Mouse (Mus musculus) hindbrain, embryonic 13.5 days (tissue): Measurements from ENCODE around the gene Rtp2. TPM values are rescaled to one million over a fixed set of nuclear protein-coding genes. Genes with fewer than 3 reads are reported as not detected.

Experiments used
- ATAC-seq: fragments of 200-750 bp; cut with Nextera tagmentation; 2 replicates; pipeline ENCODE4 v1.8.0; 2017; ENCODE audit warnings: moderate TSS enrichment; ENCODE audit not compliant: low FRiP score
- H3K27ac ChIP-seq: fragments of 300-500 bp; sonication (generic); 2 replicates; pipeline ENCODE4 v1.5.1; 2015; ENCODE audit warnings: inconsistent platforms, mild to moderate bottlenecking, moderate library complexity
- H3K27me3 ChIP-seq: fragments of 300-500 bp; sonication (generic); 2 replicates; pipeline ENCODE4 v1.6.1; 2015; ENCODE audit warnings: mild to moderate bottlenecking, inconsistent platforms
- H3K36me3 ChIP-seq: fragments of 300-500 bp; sonication (generic); 2 replicates; pipeline ENCODE4 v1.6.1; 2015; ENCODE audit warnings: mild to moderate bottlenecking, inconsistent platforms
- H3K4me1 ChIP-seq: fragments of 300-500 bp; sonication (generic); replicated peaks from 2 replicates; pipeline ENCODE4 v1.6.1; 2015; ENCODE audit warnings: inconsistent platforms
- H3K4me2 ChIP-seq: fragments of 300-500 bp; sonication (generic); 2 replicates; pipeline ENCODE4 v1.6.1; 2015; ENCODE audit warnings: inconsistent platforms, mild to moderate bottlenecking, moderate library complexity
- H3K4me3 ChIP-seq: fragments of 300-500 bp; sonication (generic); 2 replicates; pipeline ENCODE4 v1.5.1; 2015; ENCODE audit warnings: mild to moderate bottlenecking, inconsistent platforms
- H3K9ac ChIP-seq: fragments of 300-500 bp; sonication (generic); 2 replicates; pipeline ENCODE4 v1.6.1; 2015; ENCODE audit warnings: mild to moderate bottlenecking, inconsistent platforms
- H3K9me3 ChIP-seq: fragments of 300-500 bp; sonication (generic); 2 replicates; pipeline ENCODE4 v1.6.1; 2016; ENCODE audit warnings: inconsistent platforms
- WGBS: fragments of 180-500 bp; shearing (Covaris S2); methylation state at CpG from one replicate; pipeline ENCODE4 v1.1.7; 2015; 5-methylcytosine and 5-hydroxymethylcytosine counted together
- polyA plus RNA-seq: library from polyadenylated mRNA; unstranded; fragments of >200 nt; fragmentation: Nextera tagmentation; extraction: Ambion mirVana; gene quantifications from 2 replicates; pipeline ENCODE4 v1.2.1, GENCODE M21; 2015

Rtp2 gene
- polyA plus RNA-seq, result not detected in 2 replicates

DNA sequence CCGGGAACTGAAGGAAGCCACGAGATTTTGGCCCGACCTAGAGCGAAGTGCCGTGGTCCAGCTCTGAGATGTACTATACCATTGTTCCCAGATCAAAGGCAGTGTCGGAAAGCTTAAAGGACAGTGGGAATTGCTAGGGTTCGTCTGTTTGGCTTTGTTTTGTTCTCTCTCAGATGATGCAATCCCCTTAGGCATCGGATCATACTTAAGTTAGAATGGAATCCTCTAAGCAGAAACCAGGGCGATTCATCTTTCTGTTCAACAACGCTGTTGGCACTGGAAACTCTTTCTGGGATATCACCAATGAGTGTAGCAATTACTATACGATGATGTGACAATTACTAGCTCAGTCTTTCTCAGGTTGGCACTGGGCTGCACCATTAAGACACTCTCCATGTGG, at the start of gene Rtp2:
Gene Rtp2, minus strand, starts transcription at position 101 of the 400 bp plus-strand sequence.
- 78% methylated on average over 11 of the region's 11 CpGs for WGBS
- Histone ChIP-seq H3K4me2 (no peak within 1 kb of the TSS), H3K4me1 (no peaks in the 10 kb centered on the region), H3K27ac (no peak within 1 kb of the TSS), H3K27me3 (no peaks in the 10 kb centered on the region), H3K36me3 (no peaks in the 10 kb centered on the region), H3K9me3 (no peaks in the 10 kb centered on the region), H3K4me3 (no peak within 1 kb of the TSS), H3K9ac (no peak within 1 kb of the TSS)
- no peak for ATAC-seq

DNA sequence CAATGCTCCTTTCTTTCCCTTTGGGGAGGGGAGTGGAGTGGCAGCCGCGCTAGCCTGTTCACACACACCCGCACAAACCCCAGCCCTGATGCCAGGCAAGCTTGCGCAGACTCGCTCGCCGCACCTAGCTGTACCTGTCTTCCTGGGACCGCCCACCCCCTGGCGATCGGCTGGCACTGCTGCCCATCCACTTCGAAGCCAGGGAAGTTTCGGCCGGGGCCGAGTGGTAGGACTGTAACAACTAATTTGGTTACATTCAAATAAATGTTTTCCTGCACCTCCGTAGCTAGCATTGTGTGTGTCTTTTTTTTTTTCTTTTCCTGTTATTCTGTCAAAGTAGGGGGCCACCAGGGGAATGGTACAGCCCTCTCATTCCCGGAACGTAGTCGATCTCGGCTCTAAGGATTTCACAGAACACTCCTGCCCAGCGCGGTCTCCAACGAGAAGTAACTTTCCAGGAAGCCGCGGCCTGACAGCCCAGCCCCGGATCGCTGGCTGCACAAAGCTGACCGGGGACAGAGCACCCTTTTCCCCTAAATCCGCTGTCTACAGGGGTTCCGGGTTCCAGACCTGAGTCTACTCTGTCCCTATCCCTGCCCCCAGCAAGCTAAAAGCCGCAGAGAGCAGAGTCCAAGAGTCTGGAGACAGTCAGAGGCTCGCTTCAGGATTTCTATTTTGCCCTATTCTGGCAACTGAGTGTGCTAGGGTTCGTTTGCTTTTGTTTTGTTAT, 49.0 kb upstream of the Rtp2 start:
- Histone ChIP-seq H3K27ac (no peak overlapping the region), H3K27me3 (peaks cover 61% of the 10 kb centered on the region), H3K9me3 (no peaks in the 10 kb centered on the region), H3K4me3 (peak overlapping the region; percentile 38), H3K9ac (peak overlapping the region; percentile 46), H3K4me2 (peak overlapping the region; percentile 67), H3K36me3 (no peaks in the 10 kb centered on the region), H3K4me1 (peaks cover 43% of the 10 kb centered on the region)
- no peak for ATAC-seq
- WGBS, result 1% methylated on average over 32 of the region's 32 CpGs

DNA sequence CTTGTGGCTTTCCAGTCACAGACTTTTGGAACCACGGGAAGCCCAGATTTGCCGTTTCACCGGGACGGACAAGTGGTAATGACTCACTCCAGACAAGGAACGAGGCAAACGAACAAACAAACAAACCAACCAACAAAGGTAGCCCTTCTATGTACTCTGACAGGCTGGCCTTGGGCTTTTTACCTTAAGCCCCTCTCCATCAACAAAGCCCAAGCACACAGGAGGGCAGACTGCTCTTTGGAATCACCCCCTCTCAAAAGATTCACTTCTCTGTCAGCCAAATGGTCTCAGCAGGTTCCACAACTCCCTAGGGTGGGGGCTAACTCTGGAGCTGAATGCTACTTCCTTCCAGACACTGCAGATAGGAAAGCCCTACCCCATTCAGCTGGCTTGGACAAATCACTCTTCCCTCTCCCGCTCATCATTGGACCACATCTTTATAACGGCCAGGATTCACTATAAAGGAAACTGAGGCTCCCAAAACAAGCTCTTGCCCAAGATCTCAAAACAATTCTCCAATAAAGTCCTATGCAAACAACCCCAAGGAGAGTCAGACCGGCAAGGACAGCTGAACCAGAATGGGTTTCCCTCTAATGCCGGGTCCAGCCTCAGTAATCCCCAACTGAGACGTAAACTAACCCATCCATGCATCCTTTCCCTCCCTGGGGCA, 48.1 kb upstream of the Rtp2 start:
- peaks cover 53% of the 10 kb centered on the region for H3K27me3 ChIP-seq
- H3K9ac ChIP-seq, result 0 out of 2 replicates have a peak overlapping the region, but pooled peaks have one; percentile 46
- no peak for ATAC-seq

DNA sequence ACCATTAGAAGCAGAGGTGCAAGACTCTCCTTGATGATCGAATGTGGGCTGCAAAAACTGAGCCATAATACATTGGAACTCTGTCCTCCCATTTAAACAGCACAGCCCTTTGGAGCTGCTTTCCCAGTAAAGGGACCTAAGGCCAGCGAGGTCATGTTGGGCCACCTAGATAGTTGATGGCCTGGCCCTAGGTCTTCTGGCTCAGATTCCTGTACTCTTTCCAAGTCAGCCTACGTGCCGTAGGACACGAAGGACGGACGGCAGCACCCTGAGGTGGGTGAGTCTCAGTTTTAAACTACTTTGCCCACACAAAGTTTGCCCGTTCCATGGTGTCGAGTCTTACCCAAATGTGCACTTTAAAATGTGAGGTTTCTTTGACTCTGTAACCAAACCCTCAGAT, 47.3 kb upstream of the Rtp2 start:
- no peaks in the 10 kb centered on the region for H3K9me3 ChIP-seq
- H3K4me3 ChIP-seq, result no peak overlapping the region
- H3K27me3 ChIP-seq, result peaks cover 45% of the 10 kb centered on the region
- peaks cover 36% of the 10 kb centered on the region for H3K4me1 ChIP-seq
- H3K9ac ChIP-seq, result no peak overlapping the region
- H3K27ac ChIP-seq, result no peak overlapping the region
- 87% methylated on average over 9 of the region's 9 CpGs for WGBS
- H3K4me2 ChIP-seq, result no peak overlapping the region
- H3K36me3 ChIP-seq, result no peaks in the 10 kb centered on the region
- ATAC-seq, result no peak

More for the DNA sequence above, 48.1 kb upstream of the Rtp2 start:
- H3K4me3 ChIP-seq, result peak overlapping the region; percentile 38
- no peaks in the 10 kb centered on the region for H3K9me3 ChIP-seq
- H3K4me2 ChIP-seq, result peak overlapping the region; percentile 67
- no peak overlapping the region for H3K27ac ChIP-seq
- WGBS, result 4% methylated on average over 11 of the region's 11 CpGs
- H3K36me3 ChIP-seq, result no peaks in the 10 kb centered on the region
- peaks cover 43% of the 10 kb centered on the region for H3K4me1 ChIP-seq

DNA sequence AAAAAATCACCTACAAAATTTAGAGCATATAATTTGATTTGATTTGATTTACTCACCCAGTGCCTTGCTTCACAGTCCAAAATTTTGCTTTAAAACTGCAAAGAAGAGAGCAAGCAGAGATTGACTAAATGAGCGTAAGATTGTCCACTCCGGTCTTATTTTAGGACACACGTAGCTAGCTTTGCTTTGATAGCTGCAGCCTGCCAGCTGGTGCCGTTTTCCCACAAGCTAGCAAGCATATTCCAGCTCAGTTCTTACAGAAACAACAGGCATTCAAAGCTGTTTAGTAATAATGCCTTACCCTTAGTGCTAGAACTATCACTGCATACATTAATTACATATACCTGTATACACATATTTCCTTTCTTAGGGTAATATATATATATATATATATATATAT, 46.3 kb upstream of the Rtp2 start:
- 86% methylated on average over 4 of the region's 4 CpGs for WGBS

DNA sequence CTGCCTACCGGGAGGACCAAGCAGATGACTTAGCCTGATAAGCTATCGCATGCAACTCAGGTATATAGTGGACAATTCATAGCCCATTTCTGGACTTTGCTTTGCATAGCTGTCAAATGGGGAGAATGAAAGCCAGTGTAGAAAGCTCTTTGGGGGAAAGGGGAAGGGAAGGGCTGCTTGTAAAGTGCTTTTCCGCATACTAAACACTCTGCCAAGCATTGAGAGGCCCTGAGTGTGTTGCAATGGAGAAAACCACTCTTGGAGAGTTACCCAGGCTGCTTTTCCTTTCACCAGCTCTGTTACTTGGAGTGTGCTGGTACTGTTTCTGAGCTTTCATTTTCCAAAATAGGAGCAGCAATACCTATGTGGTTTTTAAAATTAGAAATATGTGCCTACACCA, 45.5 kb upstream of the Rtp2 start:
- Histone ChIP-seq H3K27me3 (peaks cover 40% of the 10 kb centered on the region), H3K9me3 (no peaks in the 10 kb centered on the region), H3K9ac (no peak overlapping the region), H3K4me2 (no peak overlapping the region), H3K36me3 (no peaks in the 10 kb centered on the region), H3K4me3 (no peak overlapping the region), H3K27ac (no peak overlapping the region), H3K4me1 (peaks cover 27% of the 10 kb centered on the region)
- WGBS, result 86% methylated on average over 3 of the region's 3 CpGs
- no peak for ATAC-seq

More for the DNA sequence above, 46.3 kb upstream of the Rtp2 start:
- Histone ChIP-seq H3K9ac (no peak overlapping the region), H3K36me3 (no peaks in the 10 kb centered on the region), H3K27ac (no peak overlapping the region), H3K9me3 (no peaks in the 10 kb centered on the region), H3K4me1 (peaks cover 30% of the 10 kb centered on the region), H3K27me3 (peaks cover 40% of the 10 kb centered on the region), H3K4me2 (no peak overlapping the region), H3K4me3 (no peak overlapping the region)
- no peak for ATAC-seq

DNA sequence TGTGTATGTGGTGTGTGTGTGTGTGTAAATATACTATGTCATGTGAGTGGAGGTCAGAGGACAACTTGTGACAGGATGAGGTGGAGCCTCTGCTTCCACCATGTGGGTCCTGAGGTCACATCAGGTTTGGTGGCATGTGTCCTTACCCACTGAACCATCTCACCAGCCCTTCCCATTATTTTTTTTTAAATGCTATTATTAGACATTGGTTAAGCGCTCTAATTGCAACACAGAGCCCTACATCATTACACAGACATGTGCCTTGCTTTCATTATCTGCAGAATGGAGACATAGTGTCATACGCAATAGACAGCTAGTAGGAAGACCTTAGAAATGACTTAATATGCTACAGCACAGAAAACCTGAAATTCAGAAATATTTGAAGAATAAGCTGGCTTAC, 44.0 kb upstream of the Rtp2 start:
- Histone ChIP-seq H3K4me3 (no peak overlapping the region), H3K4me1 (peaks cover 12% of the 10 kb centered on the region), H3K36me3 (no peaks in the 10 kb centered on the region), H3K4me2 (no peak overlapping the region), H3K9ac (no peak overlapping the region), H3K27me3 (peaks cover 30% of the 10 kb centered on the region), H3K9me3 (no peaks in the 10 kb centered on the region), H3K27ac (no peak overlapping the region)
- ATAC-seq, result no peak
- WGBS, result 91% methylated on average over 2 of the region's 2 CpGs

DNA sequence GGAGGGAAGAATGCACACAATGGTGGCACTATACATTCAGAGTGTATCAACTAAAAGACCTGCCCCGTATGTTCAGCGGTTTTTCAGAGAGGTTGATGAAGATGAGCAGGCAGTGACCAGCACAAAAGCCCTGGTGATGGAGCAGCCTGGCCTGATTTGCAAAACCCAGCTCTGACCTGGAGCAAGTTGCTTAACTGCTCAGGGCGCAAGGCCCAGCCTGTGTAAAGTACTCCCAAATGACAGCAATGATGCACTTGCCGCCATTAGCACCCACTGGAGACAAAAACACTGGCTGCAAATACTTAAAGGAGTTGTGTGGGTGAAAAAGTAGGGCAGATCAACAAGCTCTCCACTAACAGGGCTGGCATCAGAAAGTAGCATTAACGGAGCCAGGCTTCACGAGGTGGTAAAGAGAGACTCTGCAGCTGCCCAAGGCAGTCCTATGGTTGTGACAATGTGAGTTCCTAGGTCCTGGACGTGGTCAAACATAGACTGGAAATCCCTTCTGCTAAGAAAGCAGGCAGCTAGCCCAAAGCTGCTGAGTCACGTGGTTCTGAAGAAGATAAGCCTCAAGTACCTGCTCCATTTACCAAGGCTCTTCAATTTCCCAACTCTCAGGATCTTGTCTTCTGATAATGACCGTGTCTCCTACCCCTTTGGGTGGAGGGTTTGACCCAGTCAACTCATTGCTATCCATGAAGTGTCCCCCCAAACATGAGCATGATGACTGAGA, 41.6 kb upstream of the Rtp2 start:
- Histone ChIP-seq H3K27ac (no peak overlapping the region), H3K4me2 (no peak overlapping the region), H3K9me3 (no peaks in the 10 kb centered on the region; the same call in 1 of the 2 replicates), H3K36me3 (no peaks in the 10 kb centered on the region), H3K27me3 (0 out of 2 replicates have a peak, but pooled peaks cover 6% of the 10 kb centered on the region), H3K4me1 (no peaks in the 10 kb centered on the region), H3K4me3 (no peak overlapping the region), H3K9ac (no peak overlapping the region)
- WGBS, result 90% methylated on average over 9 of the region's 9 CpGs
- ATAC-seq, result no peak

DNA sequence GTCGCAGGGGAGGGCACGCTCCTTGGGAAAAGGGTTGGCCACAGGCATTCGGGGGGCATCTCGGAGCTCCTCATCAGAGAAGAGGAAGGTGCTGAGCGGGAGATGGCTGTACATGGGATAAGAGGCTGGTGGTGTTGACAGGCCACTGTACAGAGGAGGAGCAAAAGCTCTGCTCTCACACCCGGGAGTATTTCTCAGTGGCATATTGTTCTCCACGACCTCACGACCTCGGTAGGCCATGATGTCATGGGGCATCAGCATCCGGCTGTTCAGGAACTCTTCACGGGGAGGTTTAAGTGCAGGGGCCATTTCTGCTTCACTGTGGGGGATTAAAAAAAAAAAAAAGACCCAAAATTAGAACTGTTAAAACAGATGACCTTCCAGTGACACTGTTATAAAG, 40.7 kb upstream of the Rtp2 start:
- H3K27ac ChIP-seq, result no peak overlapping the region
- no peak overlapping the region for H3K4me3 ChIP-seq
- H3K9me3 ChIP-seq, result no peaks in the 10 kb centered on the region; the same call in 1 of the 2 replicates
- no peak overlapping the region for H3K9ac ChIP-seq
- no peak overlapping the region for H3K4me2 ChIP-seq
- H3K27me3 ChIP-seq, result 0 out of 2 replicates have a peak, but pooled peaks cover 6% of the 10 kb centered on the region
- ATAC-seq, result no peak
- H3K4me1 ChIP-seq, result no peaks in the 10 kb centered on the region
- WGBS, result 75% methylated on average over 11 of the region's 11 CpGs
- H3K36me3 ChIP-seq, result no peaks in the 10 kb centered on the region

DNA sequence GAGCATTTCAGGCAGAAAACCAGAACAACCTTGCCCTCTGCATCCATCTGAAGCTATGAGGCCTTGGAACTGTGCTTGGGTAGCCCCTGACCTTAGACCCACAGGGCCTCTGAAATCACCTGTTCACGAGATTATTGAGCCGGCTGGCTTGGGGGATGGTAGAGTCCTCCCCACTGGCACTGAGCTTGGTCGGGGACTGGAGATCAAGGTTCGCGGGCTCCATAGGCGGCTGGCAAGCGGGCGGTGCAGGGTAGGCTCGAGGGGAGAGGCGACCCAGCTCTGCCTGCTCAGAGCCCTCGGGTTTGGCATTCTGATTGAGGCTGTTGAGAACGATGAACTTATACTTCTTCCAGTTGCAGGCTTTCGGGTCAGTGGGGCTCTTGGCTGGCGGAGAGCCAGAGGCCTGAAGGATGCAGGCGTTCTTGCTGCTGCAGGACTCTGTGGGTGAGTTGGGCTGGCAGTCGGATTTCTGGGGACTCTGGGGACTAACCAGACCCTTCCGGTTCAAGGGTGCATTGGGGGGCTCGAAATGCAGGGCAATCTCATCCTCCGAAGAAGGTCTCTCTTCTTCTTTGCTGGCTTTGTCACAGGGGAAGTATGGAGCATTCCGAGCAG, 40.0 kb upstream of the Rtp2 start:
- H3K4me1 ChIP-seq, result no peaks in the 10 kb centered on the region
- H3K4me3 ChIP-seq, result no peak overlapping the region
- no peak overlapping the region for H3K27ac ChIP-seq
- H3K27me3 ChIP-seq, result 0 out of 2 replicates have a peak, but pooled peaks cover under 1% of the 10 kb centered on the region
- no peaks in the 10 kb centered on the region; the same call in 1 of the 2 replicates for H3K9me3 ChIP-seq
- no peak overlapping the region for H3K9ac ChIP-seq
- ATAC-seq, result no peak
- 82% methylated on average over 20 of the region's 20 CpGs for WGBS
- no peak overlapping the region for H3K4me2 ChIP-seq
- no peaks in the 10 kb centered on the region for H3K36me3 ChIP-seq

DNA sequence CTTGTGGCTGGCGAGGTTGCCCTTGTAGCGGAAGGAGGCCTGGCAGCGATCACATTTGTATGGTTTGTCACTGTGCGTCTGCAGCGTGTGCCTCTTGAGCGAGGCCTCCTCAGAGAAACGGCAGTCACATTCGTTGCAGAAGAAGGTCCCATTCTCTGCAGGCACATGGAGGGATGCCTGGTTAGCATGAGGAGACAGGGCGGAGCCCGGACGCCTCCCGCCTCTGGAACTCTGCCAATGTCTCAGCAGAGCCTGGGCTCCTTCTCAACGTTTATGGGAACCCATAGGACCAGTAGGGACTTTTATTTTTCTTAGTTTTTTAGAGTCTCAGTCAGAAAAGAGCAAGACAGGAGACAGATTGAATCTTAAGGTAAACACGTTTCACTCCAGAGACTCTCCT, 37.7 kb upstream of the Rtp2 start:
- Histone ChIP-seq H3K4me2 (no peak overlapping the region), H3K9ac (no peak overlapping the region), H3K27me3 (no peaks in the 10 kb centered on the region), H3K4me1 (no peaks in the 10 kb centered on the region), H3K36me3 (no peaks in the 10 kb centered on the region), H3K4me3 (no peak overlapping the region), H3K9me3 (no peaks in the 10 kb centered on the region; the same call in 1 of the 2 replicates), H3K27ac (no peak overlapping the region)
- no peak for ATAC-seq
- WGBS, result 81% methylated on average over 14 of the region's 14 CpGs

DNA sequence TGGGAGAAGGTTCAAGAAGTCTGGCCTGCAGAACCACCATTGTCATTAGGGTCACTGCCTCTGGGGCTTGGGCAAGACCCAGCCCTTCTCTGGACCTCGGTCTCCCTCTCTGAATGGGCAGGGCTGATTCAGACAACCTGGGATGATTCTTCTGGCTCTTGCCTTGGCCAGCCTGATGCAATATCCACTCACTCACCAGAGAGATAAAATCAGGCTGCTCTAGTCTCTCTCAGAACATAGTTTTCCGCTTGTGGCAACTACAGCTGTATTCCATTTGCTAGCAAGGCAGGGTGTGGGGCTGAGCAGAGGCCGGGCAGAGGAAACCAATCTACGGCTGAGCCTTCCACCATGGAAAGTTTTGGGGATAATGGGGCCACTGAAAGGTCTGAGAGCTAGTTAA, 36.7 kb upstream of the Rtp2 start:
- Histone ChIP-seq H3K36me3 (no peaks in the 10 kb centered on the region), H3K4me1 (peaks cover 6% of the 10 kb centered on the region), H3K4me3 (no peak overlapping the region), H3K27me3 (no peaks in the 10 kb centered on the region), H3K9ac (no peak overlapping the region), H3K27ac (no peak overlapping the region), H3K4me2 (no peak overlapping the region), H3K9me3 (no peaks in the 10 kb centered on the region; the same call in 1 of the 2 replicates)
- no peak for ATAC-seq
- 93% methylated on average over 4 of the region's 4 CpGs for WGBS
